Mouse (Mus musculus) layer of hippocampus, adult 18-20 months (tissue): ENCODE results near the gene Fgf6. TPM values are rescaled to one million over a fixed set of nuclear protein-coding genes. Genes with fewer than 3 reads are reported as not detected.

Experiments
- DNase-seq, 2 experiments: peaks; one replicate each; pipeline ENCODE4 v3.0.0; 2022; ENCODE audit warnings: low spot score in 2 of 2
- long read RNA-seq: library from polyadenylated mRNA; stranded (forward); transcript quantifications from one replicate; pipeline ENCODE4 v2.0.0, GENCODE M21; 2021
- total RNA-seq, 2 experiments: library from RNA; stranded (reverse); gene quantifications; 2 replicates each; pipeline ENCODE4 v1.2.3; 2021

Gene Fgf6
- total RNA-seq = not detected
- long read RNA-seq = 0 reads

DNA sequence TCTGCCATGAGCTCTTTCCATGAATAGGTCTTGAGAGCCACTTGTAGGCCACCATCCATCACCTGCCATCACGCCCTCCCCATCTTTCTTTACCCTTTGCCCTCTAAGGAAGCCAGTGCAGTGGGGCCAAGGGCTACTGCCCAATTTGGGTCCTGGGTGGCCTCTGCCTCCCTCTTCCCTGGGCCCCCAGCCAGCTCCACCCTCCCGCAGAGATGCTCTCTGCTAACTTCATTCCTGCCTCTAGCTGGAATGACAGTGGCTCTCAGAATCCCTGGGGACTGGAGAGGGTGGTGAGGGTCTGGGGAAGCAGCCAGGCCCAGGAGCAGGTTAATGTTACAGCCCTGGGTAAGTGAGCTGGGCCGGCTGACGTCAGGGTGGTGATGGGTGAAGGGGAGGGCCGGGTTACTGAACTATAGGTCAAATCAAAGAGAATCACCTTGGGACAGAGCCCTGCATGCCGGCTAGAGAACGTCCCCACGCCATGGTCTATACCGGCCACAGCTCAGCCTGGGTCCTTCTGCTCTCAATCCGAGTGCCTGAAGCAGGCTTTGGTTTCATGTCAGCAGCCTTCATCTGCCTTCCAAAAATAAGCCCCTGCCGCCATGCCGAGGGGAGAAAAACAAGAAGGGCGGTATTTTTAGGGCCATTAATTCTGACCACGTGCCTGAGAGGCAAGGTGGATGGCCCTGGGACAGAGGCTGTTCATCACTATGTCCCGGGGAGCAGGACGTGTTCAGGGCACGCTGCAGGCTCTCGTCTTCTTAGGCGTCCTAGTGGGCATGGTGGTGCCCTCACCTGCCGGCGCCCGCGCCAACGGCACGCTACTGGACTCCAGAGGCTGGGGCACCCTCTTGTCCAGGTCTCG lies at the start of gene Fgf6:
TSS of gene Fgf6 (plus strand) at position 681 of the 865 bp plus-strand sequence.
- no peak for DNase-seq

DNA sequence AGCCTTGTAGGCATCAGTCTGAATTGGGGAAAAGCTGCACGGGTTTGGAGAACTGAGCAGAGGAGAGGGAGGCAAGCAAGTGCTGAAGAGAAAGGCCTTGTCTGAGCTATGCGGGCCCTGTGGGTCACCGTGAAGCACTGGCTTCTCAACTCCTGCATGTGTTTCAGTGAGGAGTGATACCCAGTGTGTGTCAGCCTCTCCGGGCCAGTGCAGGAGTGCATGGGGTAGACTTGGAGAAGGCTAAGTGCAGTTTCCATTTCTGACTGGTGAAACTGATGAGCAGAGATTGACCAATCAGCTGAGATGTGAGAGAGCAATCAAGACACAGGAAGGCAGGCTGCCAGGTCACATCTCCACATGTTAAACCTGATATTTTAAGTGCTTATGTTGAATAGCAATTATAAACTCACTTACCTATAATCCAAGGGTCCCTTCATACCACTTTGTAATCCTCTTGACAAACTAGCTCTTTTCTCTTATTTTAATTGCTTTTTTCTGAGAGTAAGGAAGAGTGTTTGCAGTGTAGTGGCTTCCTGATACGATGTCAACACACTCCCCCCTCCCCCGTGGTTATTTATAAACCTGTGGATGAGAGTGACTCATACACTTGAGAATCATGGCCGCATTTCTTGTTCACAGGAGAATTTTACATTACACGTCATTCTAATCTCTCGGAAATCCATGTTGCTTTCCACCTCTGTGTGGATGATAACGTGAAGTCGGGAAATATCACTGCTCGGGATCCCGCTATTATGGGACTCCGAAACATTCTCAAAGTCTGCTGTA lies 49.0 kb upstream of the Fgf6 start:
- no peak for DNase-seq

DNA sequence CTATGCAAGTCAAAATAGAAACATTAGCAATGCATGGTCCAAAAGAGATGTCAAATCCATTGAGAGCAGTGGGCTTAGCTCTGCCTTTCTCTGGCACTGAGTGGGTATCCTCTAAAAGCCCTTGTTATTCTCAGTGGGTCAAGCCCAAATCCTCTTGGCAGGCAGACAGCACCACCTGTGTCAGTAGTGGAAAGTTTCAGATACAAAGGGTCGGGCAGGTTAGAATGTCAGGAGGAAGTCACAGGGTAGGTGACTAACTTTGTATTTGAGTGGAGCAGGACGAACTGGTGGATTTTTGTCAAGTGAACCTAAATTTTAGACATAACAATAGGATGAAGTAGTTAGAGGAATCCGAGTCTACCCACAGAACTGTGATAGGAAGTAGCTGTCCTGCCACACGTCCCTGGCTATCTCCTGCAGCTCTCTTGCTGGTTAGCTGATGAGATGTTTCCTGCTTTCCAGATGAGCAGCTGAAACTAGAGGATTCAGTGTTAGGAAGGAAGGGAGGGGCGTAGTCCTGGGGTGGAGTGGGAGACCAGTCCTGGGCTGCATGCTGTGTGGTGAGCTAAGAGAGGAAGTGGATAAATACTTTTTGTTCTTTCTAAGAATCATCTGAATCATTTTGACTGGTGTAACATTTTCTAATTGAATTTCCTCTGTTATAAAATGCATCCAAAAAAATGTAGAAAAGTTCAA lies 33.7 kb upstream of the Fgf6 start:
- DNase-seq = no peak

DNA sequence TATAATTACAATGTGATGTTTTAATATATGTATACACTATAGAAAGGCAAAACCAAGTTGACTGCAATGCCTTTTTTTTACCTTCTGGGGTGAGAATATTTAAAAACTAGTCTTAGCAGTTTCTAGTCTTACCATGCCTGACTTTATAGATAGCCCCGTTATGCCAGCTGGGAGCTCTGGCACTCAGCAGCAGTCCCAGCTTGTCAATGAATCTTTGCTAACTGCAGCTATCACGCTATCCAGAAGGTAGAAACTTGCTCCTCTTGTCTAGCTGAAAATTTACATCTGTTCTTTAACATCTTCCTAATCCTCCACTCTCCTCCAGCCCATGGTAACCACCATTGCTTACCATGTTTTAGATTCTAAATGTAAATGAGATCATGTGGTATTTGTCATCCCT lies 21.7 kb upstream of the Fgf6 start:
- DNase-seq = peak; percentile 11 to 13

DNA sequence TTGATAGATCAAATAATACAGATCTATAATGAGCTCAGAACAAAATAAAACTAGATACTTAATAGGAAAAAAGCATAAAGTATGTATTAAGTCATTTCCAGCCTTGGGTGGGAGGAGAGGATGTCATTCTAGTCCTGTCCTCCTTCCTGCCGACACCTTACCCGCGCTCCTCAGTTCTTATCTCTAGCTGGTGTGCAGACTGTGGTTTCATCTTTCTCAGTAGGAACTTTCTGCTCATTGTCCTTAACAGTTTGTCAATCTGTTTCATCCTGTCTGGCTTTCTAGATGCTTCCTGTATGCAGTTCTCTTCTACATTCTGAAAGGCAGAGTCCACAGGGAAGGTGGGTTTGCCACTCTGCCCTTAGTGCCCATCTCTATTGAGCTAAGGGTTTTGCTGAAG lies 19.9 kb upstream of the Fgf6 start:
- DNase-seq = no peak

DNA sequence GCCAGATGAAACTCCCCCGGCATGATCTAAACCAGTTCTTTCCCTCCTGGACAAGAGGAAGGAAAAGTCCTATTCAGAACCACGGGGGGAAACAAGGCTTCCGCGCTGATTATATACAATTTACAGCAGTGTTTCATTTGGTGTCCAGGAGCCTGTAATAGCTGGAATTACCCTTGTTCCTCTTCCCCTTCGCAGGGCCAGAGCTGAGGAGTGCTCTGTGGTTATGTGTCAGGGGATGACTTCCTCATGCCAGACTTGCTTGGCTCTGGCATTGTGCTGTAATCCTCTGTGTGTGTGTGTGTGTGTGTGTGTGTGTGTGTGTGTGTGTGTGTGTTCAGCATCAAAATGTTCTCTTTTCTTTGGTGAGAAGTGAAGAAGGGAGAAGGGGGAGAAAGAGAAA lies 19.0 kb upstream of the Fgf6 start:
- DNase-seq = no peak

DNA sequence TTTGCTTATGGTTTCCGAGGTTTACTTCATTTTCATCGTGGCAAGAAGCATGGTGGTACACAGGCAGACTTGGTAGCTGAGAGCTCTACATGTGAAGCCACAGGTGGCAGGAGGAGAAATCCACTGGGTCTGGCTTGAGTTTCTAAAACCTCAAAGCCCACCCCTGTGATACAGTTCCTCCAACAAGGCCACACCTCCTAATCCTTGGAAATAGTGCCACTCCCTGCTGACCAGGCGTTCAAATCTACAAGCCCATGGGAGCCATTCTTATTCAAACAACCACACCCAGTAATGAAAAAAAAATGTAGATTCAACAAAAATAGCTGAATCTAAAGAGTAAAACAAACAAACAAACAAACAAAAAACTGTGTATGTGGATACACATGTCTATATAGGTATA lies 9.7 kb upstream of the Fgf6 start:
- no peak for DNase-seq

DNA sequence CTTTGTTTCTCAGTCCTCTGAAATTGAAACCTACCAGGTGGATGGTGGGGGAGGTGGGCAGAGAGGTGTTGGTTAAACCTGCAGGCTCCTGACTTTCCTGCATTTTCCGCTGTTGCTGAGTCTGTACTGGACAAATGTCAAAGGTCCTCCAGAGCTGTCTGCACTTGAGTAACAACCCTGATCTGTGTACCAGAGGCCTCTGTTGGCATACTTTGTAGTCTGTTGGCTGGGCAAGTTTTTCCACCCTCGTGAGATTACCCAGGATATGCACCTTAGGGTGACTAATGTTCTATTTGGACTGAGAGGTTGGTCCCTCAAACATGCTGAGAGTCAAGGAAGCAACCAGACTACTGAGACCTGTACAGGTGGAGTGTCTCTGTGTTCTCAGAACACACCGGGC lies 8.8 kb upstream of the Fgf6 start:
- no peak for DNase-seq

DNA sequence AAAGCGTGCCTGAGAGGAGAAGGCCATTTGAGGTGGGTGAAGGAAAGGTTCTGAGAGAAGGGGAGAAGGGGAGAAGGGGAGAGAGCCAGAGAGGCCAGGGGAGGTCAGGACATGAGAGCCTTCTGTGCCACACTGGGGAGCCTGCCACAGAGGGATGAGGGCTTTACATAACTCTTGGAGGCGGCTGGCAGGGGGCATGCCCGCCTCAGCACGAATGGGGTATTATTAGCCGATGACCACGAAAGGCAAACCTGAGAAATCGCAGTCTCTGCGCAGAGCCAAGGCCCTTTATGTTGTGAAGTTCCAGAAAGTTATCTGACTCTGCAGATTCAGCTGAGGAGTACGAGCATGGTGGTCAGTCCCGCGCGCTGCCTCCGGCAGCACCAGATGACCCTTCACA lies 5.4 kb upstream of the Fgf6 start:
- DNase-seq = no peak

DNA sequence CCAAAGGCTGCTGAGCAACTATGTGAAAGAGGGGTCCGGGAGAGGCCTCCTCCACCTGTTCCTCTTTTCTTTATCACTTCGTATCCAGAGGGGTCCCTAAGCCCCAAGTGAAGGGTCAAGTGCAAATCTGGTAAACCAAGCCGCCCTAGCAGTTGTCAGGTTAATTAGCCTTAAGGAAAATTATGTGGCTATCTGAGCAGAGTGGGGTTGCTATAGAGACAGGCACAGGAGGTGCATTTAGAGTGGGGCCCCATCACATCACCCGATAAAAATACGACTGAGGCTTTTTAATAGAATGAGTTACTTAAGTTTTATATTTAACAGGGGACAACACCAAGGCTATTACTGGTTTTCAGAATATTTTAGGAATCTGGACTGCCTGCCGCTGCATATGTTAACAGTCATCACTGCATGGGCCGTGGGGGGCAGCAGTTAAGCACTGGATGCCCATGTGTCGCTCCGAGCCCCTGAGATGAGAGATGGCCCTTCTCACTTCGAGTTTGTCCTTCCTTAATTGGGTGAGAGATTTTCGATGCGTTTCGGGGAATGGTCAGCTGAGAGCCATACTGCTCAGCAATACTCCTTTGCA lies 3.3 kb upstream of the Fgf6 start:
- no peak for DNase-seq

DNA sequence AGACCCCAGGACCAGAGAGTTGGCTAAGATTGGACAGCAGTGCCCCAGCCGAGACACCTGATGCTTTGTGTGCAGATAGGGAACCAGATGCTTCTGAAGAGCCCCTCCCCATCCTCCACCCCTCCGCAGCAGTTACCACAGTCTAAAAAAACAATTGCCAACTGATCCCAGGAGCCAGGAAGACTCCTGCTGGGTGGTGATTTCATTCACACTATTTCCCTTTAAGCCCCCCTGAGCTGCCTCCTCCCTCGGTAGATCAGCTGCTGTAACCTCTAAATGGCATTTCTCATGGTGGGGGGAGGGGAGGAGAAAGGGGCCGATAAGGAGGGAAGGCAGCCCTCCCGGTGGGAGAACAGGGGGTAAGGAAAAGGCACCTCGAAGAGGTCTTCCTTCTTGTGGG lies 3.9 kb downstream of the Fgf6 start:
- no peak for DNase-seq

DNA sequence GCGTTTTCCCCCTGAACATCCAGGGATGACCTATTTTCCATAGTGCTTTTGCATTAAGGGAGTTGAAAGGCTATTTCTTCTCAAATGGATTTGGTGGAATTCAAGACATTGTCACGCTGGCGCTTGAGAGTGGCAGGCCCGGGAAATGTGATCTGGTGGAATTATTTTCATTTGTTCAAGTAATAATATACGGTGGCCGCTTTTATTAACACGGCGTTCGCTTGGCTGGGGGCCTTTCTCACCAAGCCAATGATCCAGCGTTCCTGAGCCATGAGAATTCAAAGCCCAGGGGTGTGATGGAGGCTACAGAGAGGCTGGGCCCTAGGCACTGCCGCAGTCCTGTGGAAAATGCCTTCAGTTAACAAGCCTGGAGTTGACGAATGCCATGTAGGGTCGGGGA lies 5.0 kb downstream of the Fgf6 start:
- no peak for DNase-seq

DNA sequence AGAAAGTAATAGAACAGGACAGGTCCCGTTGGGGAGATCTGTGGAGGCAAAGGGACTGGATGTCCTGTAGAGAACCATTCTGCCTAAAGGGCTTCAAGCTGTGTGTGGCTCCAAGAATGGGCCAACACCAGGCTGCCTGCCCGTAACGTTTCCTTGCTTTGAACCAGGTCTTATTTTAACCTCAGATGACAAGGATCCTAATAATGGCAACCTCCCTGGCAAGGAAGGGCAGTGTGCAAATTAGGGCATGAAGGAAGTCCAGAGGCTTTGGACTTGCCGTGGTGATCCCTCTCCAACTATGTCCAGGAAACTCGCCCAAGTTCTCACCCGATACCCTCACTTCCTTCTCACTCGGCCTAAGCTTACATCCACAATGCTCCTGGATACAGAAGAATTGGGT lies 9.4 kb downstream of the Fgf6 start:
- no peak for DNase-seq

DNA sequence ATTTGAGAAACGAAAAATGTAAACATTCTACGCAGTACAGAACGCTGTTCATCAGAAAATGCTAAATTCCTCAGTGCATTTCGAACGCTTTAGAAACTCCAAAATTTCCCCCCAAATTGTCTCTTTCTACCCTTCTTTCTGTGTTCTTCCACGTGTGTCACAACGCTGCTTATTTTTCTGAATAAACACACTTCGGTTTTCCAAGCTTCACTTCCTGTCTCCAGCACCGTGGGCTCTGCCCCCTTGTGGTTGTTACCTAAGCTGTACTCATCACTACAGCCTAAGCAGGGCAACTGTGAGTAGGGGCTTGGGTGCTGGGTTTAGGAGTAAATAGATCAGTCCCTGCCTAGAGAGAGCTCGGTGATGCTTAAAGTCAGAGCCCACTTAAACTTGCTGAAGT lies 19.4 kb downstream of the Fgf6 start:
- peak in 1 of 2 experiments; percentile 4 for DNase-seq

DNA sequence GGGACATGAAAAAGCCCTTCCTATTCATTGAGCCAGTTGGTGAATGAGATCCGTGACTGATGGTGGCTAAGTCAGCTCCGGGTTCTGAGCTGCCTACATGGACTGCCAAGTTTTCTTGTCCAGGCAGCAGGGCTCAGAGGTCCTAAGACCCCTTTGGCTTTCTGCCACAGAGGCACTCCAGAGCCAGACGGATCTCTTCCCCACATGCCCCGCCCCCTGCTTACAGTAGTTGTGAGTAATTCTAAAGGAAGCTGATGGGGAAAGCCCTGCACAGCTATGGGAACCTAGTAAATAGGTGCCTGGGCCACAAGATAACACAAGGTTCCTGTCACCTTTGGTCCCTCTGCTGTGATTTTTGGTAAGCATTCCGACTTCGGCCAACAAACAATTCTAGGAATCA lies 29.5 kb downstream of the Fgf6 start:
- no peak for DNase-seq

DNA sequence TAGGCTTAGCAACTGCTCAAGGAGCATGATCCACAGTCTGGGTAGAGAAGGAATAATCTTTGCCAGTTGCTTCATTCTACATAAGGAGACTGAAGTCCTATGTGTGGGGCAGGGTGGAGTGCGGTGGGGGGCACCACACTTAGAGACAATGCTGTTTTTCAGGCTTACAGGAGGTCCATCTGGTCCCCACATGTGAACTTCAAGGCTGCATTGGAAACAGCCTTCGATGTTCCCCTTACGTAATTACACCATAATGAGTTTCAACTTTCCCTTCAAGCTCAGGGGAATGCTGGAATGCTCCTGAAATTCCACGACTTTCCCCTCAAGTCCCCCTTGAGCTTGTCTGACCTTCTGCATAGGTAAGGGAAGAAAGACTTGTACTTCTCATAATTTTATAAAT lies 35.5 kb downstream of the Fgf6 start:
- DNase-seq = no peak

DNA sequence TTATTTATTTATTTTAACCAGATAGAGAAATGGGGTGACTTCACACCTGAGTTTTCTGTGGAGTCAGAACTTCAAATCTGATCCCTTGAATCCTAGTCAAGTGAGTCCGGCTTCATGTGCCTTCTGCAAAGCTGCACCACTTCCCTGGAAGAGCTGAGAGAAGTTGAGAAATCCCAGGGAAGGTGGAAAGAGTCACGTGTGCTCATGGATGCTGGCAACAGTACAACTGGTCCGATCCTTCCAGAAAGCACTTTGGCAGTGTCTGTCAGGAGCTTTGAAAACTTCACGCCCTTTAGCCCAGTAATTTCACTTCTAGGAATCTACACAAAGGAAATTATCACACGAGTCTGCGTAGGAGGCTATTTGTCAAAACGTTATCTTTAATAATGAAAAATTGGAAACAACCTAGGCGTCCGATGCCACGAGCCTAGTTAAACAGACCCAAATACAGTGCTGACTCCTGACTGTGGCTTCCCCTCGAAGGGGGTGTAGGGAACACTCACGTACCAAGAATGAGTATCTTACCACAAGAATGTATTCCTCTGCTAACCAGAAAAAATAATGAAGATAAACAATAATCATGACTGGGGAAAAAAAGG lies 41.7 kb downstream of the Fgf6 start:
- no peak for DNase-seq

DNA sequence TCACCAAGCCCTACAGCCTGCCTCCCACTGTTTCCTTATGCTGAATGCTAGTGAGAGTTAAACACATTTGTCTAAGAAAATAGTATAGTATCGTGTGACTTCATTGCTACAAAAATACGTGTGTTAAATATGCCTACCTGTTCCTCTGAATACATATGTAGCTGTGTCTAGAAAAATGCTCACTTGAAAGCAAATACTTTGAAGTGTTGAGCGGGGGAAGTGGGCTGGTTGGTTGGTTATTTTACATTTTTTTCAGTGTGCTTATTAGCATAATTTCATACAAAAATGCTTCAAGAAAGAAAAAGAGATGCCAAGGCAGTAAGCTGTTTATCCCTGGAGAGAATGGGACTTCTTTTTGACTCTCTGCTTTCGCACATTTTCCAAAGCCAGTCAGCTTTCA lies 44.6 kb downstream of the Fgf6 start:
- DNase-seq = no peak

DNA sequence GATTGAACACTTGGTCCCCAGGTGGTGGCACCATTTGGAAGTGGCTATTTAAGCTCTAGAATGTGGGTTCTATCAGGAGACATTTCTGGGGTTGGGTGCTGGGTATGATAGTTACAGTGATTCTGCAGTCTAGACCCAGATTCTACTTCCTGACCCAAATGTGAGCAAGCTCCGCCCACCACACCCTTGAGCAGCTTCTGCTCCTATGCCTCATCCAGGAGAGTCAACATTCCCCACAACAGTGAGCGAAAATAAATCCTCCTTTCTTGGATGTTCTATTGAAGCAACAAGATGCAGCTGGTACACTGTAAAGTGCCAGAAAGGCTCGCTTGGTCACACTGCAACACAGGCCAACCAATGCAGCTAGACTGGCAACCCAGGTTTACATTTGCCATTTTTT lies 48.5 kb downstream of the Fgf6 start:
- no peak for DNase-seq

DNA sequence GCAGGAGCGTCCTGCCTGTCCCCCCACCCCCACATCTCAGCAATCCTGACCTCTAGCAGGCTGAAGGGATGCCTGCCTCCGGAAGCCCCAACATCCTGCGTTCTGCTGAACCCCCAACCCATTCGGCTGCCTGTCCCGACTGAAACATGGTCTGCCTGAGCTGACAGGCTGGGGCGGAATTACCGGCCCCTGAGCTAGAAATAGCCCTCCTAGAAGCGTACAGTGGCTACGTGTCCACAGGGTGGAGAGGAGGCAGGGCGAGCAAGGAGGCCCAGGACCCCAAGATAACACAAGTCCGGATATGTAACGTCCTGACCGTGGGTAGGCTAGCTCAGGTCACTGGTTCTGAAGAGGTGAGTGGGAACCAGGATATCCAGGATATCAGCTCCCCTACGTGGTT lies 49.4 kb downstream of the Fgf6 start:
- DNase-seq = no peak

DNA sequence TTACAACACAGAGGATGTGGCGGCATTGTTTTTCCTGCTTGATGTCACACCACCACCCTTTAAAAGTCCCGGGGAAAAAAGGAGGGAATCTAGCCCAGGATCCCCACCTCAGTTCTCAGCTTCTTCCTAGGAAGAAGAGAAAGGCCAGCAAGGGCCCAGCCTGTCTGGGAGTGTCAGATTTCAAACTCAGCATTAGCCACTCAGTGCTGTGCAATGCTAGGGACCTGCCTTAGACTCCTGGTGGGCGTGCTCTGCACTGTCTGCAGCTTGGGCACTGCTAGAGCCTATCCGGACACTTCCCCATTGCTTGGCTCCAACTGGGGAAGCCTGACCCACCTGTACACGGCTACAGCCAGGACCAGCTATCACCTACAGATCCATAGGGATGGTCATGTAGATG lies 57.4 kb downstream of the Fgf6 start, which contains the start of gene Fgf23:
TSS of gene Fgf23 (plus strand) at position 86 of the 400 bp plus-strand sequence.
- DNase-seq = no peak
